Mouse (Mus musculus): ENCODE results near the gene Slc4a4.
"Not testable (repeated sequence)": the region's sequence is repeated elsewhere in the genome, so short reads cannot be mapped to it uniquely, and the experiment has no call there.

The Slc4a4 gene

DNA sequence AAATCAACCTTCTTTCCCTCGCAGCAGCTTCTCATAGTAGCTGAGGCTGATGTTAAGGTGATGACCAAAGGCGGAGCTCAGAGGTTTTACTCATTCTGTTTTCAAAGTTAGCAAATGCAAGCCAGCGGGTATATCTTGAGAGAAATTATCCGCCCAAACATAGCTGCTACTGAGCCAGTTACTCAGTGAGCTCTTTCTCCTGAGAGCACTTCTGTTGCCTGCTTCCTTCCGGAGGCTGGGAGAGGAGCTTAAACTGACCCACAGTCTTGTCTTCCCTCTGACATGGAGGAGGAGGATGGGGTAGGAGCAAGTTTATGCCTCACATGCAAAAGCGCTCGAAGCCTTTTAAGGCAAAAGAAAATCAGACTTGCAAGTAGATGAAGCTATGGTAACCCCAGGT is 201.3 kb downstream of the Slc4a4 start:
- DNase-seq (ENCODE audit: low spot score) = no peak

DNA sequence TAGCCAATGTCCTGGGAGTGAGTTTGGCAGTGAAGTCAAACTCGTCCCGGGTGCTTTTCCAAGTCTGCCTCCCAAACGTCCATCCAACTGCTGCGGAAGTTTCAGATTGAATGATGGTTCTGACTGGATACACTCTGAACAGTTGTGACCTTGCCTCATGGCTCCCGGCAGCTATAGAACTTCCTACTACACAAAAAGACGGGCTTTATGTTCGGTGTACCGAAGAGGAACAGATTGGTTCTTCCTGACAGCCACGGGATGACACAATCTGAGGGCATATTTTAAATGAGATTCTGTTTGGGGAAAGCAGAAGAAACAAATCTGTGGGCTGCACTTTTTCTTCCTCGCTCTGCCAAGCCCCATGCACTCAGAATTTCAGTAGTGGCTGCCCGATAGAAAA is 201.8 kb downstream of the Slc4a4 start:
- no peak for DNase-seq (ENCODE audit: low spot score)

DNA sequence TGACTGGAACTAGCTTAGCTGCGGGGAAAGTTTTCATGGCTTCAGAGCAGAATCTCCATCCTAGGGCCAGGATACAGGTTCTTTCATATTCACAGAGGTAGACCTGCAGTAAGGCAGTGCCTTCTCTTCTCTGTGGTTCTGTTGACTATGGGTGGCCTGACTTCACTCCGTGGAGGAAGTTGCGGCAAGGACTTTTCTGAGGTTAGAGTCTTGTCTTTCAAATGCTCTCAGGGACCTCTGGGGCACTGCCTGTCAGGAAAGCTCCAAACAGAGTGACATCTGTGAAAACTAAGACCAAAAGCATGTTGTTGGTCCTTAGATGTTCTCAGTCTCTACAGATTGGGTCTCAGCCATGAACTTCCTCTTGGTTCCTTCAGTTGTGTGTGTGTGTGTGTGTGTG is 203.5 kb downstream of the Slc4a4 start:
- DNase-seq (ENCODE audit: low spot score) = no peak

DNA sequence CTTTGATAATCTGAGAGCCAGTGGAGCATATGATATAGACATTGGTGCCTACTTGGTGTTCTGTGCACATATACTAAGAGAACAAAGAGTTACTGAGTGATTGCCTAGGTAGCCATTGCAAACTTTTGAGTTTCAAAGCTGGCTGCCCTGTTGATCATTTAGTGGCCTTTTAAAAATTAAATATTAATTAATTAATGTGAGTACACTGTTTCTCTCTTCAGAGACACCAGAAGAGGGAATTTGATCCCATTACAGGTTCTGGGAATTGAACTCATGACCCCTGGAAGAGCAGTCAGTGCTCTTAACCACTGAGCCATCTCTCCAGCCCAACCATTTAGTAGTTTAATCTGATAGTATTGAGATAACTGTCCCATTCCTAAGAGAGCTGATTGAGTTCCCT is 209.8 kb downstream of the Slc4a4 start:
- no peak for DNase-seq (ENCODE audit: low spot score)

DNA sequence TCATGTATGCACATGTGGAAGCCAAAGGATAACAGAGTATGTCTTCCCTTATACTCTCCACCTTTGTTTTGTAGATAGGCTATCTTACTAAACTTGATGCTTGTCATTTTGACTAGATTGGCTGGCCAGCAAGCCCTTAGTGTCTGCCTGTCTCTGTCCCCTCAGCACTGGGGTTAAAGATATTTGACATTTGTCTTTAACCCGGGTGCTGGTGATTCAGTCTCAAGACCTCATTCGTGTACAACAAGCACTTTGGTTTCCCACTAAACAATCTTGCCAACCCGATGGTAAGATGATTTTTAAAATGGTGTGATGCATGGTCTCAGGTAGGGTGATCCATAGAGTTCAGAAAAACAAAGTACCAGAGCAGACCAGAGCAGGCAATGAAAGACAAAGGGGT is 210.7 kb downstream of the Slc4a4 start:
- no peak for DNase-seq (ENCODE audit: low spot score)

DNA sequence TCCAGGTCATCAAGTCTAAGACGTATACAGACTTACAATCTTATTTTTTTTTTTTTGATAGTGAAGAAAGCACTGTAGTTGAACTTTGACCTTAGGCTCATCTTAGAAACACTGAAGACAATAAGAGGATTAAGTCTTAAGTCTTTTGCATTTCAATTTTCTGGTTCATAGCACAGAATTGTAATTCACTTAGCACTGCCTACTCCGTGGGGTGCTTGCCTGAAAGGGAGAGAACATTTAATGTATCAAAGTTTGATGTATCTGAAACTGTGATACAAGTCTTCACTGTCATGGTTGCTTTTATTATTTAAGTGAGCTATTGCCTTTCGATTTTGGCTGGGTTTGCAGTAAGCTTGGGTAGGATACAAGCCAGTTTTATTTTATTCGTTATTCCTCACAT is 211.5 kb downstream of the Slc4a4 start:
- DNase-seq (ENCODE audit: low spot score) = no peak

DNA sequence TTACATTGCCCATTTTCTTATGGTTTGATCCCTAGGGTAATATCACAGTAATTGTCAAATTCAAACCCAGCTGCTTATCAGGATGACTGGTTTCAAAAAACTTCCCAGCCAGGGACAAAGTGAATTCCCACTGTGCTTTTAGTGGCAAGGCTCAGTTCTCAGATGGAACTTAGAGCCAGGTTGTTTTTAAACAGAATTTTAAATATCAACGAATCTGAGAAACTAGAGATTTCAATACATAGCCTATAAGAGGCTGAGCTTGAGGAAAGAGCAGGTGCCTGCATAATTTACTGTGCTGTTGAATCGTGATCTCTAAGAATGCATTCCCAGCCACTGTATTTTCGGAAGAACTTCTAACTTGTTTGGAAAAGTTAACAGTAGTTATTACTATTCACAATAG is 213.3 kb downstream of the Slc4a4 start:
- no peak for DNase-seq (ENCODE audit: low spot score)

DNA sequence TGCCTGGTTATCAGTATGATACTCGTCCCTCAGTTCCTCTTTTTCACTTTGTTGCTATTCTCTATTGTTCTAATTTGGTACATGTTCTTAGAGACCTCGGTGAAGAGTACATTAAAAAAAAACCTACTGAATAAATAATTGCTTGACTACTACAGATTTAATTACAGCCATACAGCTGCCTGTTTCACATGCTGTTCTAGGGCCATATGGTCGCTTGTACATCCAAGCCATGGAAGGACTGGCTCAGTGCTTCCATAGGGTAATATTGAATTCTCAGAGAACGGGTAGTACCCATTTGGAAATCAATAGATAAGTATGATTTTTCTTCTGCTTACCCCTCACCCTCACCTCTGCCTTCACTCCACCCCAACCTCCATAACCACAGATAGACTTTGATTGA is 215.9 kb downstream of the Slc4a4 start:
- DNase-seq (ENCODE audit: low spot score) = no peak

DNA sequence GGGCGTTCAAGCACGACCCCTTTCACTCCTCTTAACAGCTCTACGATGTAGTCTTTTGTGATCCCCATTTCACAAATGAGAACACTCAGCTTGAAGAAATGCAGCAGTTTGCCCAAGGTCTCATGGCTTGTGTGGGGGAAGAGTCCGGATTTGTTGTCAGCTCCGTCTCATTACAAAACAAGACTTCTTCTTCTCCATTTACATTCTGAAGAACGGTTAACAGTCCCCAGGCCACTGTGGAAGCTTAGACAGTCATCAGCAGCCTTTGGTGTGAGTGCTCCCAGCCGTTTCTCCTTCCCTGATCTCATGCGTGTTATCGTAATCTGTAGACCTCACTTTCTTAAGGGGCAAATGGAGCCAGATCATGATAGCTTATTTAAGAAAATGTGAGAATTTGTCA is 218.7 kb downstream of the Slc4a4 start:
- DNase-seq (ENCODE audit: low spot score) = no peak

DNA sequence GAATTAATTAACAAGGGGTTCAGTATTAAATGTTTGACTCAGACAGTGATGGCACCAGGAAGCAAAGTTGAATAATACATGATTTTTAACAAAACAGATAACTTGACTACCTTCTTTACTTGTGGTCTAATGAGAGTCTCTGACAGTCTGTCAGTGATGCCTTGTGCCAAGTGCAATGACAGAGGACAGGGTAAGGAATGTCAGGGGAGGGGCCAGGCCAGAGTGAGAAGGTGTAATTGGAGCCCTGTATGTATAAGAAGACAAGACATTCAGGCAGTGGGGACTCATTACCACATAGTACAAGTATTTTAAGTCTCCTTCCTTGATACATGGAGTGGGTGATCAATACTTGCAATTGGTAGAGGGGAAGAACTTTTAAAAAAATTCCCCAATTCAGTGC is 219.6 kb downstream of the Slc4a4 start:
- no peak for DNase-seq (ENCODE audit: low spot score)

DNA sequence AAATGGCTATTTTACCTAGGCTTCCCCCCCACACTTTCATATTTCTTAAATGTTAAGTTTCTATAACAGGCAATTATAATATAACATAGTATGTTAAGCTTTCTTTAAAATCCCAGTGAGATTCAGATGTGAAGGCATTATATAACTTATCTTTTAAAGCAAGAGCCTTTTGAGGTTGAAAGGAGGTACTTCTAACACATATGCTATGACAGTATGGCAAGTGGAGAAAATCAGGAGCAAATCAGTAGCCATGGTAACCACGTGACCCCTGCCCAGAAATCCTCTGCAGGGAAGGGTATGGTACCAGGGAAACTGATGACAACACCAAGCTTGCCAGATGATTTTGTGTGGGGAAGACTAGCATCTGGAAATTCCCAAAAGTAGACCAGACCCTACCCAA is 222.2 kb downstream of the Slc4a4 start:
- DNase-seq (ENCODE audit: low spot score) = no peak

DNA sequence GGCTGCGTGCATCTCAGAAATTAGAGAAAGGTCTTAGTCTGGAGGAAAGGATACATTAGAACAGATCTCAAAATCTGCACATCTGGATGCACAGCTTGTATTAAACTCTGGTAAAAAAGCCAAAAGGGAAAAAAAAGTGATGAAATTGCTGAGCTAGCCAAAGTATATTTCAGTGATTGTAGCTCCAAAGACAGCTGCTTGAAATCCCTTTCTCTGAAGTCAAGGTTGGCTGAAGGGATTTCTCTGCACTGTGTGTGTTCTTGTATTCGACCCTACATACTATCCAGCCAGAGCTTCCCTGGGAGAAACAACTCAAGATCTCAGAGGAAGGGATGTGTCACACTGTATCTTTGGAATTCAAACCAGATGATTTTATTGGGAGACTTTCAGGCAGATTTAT is 223.2 kb downstream of the Slc4a4 start:
- no peak for DNase-seq (ENCODE audit: low spot score)

DNA sequence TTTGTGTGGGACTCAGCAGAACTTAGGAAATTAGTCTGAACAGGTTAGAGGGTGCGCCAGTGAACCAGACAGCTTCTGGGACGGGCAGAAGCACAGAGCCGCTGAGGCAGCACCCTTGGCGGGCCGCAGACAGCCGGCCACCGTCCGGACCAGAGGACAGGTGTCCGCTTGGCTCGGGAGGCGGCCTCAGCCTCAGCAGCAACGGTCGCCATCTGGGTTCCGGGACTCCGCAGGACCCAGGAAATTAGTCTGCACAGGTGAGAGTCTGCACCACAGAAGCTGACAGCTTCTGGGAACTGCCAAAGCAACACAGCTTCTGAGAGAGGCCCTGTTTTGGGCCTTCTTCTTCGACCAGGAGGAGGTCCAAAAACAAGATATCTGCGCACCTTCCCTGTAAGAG is 225.4 kb downstream of the Slc4a4 start:
- DNase-seq (ENCODE audit: low spot score) = not testable (repeated sequence)

DNA sequence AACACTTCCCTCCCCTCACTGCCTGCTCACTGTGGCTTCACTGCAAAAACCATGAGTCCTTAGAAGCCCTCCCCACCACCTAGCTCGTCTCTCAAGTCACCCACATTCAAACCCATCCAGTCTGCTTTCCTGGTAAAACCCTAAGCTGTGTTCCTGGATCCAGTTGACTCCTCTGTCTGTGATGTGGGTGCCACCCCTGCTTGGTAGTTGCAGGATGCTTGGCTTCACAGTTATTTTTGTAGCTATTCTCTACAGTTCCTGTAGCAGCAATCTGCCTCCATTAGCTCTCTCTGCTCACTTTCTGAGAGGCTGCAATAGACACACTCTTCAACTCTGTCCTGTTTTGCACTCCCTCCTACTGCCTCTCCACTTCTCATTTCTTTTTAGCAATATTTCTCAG is 234.3 kb downstream of the Slc4a4 start:
- DNase-seq (ENCODE audit: low spot score) = no peak

DNA sequence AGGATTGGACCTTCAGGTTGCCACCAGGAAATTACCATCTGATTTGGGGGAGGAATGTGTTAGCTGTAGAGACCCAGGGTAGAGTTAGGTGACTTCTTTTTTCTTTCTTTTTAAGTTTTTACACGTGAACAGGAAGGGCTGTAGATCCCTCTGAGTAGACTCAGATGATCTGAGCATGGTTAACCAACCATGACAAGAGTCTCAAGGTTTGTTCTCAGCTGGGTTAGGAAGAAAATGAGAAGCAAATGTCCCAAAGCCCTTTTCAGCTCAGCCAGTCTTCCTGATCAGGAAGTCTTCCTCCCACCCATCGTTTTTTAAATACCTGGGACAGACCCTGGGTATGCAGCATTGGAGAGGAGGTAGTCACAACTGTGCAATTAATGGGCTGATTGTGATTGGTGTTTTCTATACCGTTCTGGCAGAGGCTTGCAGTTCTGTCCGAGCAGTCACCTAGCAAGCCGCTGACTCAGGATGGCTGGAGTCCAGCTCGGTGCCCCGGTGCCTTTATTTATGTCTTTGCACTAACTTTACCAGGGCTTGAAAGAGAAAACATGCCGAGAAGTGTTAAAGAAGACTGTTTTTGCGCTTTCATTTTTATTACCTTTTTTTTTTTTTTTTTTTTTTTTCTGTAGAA is 236.8 kb downstream of the Slc4a4 start:
- no peak for DNase-seq (ENCODE audit: low spot score)

DNA sequence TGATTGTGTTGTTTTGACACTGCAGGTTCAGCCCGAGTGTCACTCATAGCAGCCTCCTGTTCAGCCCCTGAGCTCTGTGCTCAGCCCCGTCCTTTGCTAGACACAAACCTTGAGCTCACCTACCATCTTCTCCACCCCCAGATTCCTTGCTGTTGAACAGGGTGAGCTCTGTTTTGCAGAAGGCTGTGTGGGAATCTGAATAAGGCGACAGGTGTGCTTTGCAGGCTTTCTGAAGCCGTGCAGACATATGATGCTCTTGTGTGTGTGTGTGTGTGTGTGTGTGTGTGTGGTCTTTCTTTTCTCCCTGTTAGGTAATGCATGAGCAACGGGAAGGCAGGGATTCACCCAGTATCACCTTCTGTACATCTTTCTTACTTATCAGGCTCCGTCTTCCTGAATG is 241.6 kb downstream of the Slc4a4 start:
- DNase-seq (ENCODE audit: low spot score) = no peak

DNA sequence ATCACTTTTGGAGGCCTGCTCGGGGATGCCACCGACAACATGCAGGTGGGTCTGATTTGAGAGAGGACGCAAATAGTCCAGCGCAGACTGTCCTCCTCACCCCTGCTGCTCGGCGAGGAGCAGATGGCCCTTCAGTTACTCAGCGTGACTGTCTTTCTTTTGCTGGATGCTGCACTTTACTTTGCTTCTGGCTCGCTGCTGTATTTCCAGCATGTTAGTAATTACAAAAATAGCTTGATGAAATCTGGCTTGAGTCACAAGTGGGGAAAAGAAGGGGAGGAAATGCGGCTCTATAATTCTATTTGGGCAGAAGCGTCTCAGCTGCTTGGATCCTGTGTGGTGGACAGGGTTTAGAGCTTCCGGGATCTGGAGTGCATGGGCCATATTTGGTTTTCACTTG is 249.2 kb downstream of the Slc4a4 start:
- no peak for DNase-seq (ENCODE audit: low spot score)

DNA sequence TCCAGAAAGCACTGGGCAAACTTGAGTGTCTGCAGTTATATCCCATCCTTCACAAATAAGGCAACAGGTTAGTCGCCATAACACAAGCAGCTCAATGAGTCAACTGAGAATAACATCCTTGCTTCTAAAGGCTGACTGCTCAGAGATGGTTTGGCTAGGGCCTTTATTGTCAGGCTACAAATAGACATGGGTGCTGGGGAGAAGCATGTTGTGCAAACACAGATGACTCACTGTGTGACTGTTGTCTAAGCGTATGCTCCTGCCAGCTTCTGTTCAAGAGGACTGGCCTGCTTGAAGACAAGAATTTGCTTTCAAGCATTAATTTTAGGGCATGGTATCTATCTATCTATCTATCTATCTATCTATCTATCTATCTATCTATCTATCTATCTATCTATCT is 253.5 kb downstream of the Slc4a4 start:
- DNase-seq (ENCODE audit: low spot score) = no peak

DNA sequence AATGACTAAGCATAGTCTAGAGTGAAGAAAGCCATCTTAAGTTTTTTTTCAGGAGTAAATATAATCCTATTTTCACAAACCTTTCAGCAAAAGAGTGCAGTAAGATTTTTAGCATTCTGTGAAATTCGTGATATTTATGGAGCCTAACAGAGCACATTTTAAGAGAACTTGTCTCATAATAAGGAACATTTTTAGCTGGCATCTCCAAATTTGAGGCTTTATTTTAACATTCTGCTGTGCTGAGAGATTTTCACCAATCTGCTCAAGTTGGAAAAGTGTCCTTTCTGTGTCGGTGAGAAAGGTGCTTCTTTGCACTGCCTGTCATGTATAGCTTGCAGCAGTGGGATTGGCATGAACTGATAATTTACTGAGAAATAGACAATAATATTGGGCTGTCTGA is 255.1 kb downstream of the Slc4a4 start:
- no peak for DNase-seq (ENCODE audit: low spot score)

DNA sequence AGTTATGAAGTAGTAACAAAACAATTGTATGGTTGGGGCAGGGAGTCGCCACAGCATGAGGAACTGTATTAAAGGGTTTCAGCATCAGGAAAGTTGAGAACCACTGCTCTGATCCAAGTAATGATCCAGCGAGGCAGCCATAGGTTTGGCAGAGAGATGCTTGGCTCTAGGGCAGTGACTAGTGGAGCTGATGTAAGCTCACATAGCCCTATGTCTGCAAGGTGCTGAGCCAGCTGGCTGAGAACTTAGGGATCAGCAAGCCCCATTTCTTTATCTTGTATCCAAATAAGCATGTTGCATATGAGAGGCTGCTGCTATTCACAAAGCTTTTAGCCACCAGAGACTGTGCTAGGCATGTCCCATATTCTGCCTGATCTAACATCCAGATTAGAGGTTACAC is 259.7 kb downstream of the Slc4a4 start:
- no peak for DNase-seq (ENCODE audit: low spot score)

DNA sequence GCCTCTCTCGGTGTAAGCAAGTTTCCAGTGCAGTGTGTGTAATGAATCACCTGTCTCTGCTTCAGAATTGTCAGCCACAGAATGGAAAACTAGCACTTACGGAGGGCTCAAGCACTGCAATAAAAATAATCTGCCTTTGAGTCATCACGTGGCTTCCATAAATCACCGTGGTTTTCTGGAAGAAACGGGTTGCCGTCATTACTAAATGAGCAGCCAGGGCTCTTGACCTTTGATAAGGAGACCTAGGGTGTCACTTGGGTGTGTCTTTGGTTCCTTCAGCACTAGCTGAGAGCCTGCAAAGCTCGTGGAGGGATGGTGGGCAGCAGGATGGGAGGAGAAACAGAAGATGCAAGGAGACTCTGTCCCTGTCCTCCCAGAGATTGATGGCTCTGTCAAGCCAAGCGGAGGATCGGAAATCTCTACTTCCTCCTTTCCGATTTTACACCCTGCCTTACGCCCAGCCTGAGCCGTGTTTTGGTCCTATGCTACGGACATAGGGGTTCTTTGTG is 260.7 kb downstream of the Slc4a4 start:
- DNase-seq (ENCODE audit: low spot score) = no peak

DNA sequence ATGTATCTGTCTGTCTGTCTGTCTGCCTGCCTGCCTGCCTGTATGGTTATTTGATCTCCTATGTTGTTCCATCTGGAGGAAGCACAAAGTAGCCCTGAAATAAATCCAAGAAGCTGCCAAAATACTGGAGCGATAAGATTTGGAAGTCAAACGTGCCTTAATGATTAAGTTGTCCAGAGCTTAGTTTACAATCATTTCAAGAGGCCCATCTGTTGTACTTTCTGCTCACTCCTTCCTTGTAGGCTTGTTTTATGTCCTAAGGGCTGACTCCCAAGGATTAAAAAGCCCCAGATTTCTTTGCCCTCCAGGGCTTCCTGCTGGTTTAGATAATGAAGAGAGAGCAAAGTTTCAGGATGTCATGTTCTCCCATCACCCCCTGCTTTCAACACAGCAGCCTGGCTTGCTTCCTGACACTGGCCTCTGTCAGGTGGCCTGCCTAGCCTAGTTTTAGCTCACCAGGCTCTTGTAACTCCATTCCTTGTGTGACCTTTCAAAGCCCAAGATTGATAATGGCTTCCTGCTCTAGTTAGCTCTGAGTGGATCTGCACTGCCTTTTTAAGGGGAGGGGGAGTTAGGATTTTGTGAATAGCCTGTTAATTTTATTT is 262.9 kb downstream of the Slc4a4 start:
- DNase-seq (ENCODE audit: low spot score) = no peak

DNA sequence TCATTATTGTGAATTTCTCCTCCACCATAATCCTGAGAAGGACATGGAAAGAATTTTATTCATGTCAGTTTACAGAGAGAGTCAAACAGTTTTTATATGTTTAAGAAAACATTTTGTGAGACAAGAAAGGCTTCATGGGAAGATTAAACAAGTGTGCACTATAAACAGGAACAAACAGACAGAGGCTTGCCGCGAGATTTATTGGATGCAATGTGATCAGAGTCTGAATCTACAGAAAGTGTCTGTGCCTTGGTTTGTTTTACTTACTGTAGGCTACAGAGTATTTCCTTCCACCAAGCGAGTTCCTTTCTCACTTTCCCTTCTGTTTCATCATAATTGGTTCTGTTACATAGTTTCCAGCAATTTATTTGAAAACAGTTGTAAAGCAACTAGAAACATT is 264.5 kb downstream of the Slc4a4 start:
- no peak for DNase-seq (ENCODE audit: low spot score)

DNA sequence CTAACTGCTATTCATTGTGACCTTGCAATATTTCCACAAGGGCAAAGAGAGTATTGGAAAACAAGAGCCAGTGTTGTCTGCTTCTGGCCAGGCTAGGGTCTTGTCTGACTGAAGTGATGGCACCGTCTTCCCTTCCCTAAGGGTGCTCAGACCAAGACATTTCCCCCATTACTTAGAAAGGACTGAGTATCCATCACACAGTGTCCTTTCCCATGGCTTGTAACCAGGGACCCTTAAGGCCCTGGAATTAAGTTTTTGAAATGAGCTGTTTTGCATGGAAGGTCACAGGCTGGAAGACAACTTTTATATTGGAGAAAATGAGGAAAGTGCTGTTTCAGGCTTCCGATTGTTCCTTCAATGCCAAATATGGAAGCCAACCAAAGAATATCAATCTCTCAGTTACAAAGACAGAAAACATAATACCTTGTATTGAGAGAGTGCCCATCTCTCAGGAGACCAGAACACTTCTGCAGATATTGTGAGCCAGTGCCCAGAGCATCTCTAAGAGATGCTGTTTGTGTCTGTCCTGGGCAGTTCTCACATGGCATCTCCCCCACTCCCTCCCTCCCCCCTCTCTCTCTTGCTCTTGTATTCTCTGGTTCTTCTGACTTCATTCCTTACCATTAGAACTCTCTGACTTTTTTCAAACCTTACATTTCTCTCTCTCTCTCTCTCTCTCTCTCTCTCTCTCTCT is 284.6 kb downstream of the Slc4a4 start:
- DNase-seq (ENCODE audit: low spot score) = no peak

Measured in ovary, postnatal 10 days (tissue).